Mouse (Mus musculus) hindbrain, embryonic 11.5 days (tissue): Measurements from ENCODE around the gene Dcdc2b. TPM values are rescaled to one million over a fixed set of nuclear protein-coding genes. Genes with fewer than 3 reads are reported as not detected.
A peak's percentile ranks its signal among the peaks of the same experiment; 100 is the strongest.

Experiments
- ATAC-seq: fragments of 200-750 bp; cut with Nextera tagmentation; 2 replicates; pipeline ENCODE4 v1.8.0; 2017; ENCODE audit warnings: mild to moderate bottlenecking, moderate TSS enrichment, moderate library complexity; ENCODE audit not compliant: low FRiP score
- DNase-seq: peaks from one replicate; pipeline ENCODE4 v3.0.0-alpha.2; 2015; ENCODE audit warnings: low spot score
- H3K27ac ChIP-seq: fragments of 300-500 bp; sonication (generic); 2 replicates; pipeline ENCODE4 v1.5.1; 2014; ENCODE audit warnings: mild to moderate bottlenecking, low read depth, low read length
- H3K27me3 ChIP-seq: fragments of 300-500 bp; sonication (generic); 2 replicates; pipeline ENCODE4 v1.6.1; 2014; ENCODE audit warnings: mild to moderate bottlenecking, low read length, moderate library complexity, mixed read lengths; ENCODE audit not compliant: control insufficient read depth, insufficient read depth
- H3K36me3 ChIP-seq: fragments of 300-500 bp; sonication (generic); 2 replicates; pipeline ENCODE4 v1.6.1; 2014; ENCODE audit warnings: mild to moderate bottlenecking, low read length, moderate library complexity, mixed read lengths; ENCODE audit not compliant: control insufficient read depth, insufficient read depth
- H3K4me1 ChIP-seq: fragments of 300-500 bp; sonication (generic); replicated peaks from 2 replicates; pipeline ENCODE4 v1.6.1; 2014; ENCODE audit warnings: low read length, mixed read lengths; ENCODE audit not compliant: control insufficient read depth, insufficient read depth
- H3K4me2 ChIP-seq: fragments of 300-500 bp; sonication (generic); replicated peaks from 2 replicates; pipeline ENCODE4 v1.6.1; 2014; ENCODE audit warnings: mild to moderate bottlenecking, low read depth, low read length
- H3K4me3 ChIP-seq: fragments of 300-500 bp; sonication (generic); 2 replicates; pipeline ENCODE4 v1.5.1; 2014; ENCODE audit warnings: low read depth, low read length
- H3K9ac ChIP-seq: fragments of 300-500 bp; sonication (generic); 2 replicates; pipeline ENCODE4 v1.6.1; 2014; ENCODE audit warnings: low read depth, low read length
- H3K9me3 ChIP-seq: fragments of 300-500 bp; sonication (generic); 2 replicates; pipeline ENCODE4 v1.6.1; 2016; ENCODE audit warnings: low read length; ENCODE audit not compliant: control insufficient read depth
- WGBS: fragments of 180-500 bp; shearing (Covaris S2); extraction: QIAGEN DNeasy Blood & Tissue Kit; methylation state at CpG from one replicate; pipeline ENCODE4 v1.1.7; 2014; 5-methylcytosine and 5-hydroxymethylcytosine counted together
- polyA plus RNA-seq: library from polyadenylated mRNA; unstranded; fragments of >200 nt; fragmentation: Nextera tagmentation; extraction: Ambion mirVana; gene quantifications from 2 replicates; pipeline ENCODE4 v1.2.1, GENCODE M21; 2014

The Dcdc2b gene
- polyA plus RNA-seq, 1 experiment from 2014 or later: 2.7 TPM

GRCm38 (mm10) chr4:129618786-129619691 lies 5.0 kb upstream of the Dcdc2b start, which contains the start of gene Iqcc:
TSS of gene Iqcc (minus strand) at chr4:129619099.
- H3K4me1 ChIP-seq: peaks cover 6% of the 10 kb centered on the region
- H3K4me2 ChIP-seq: peak within 1 kb of the TSS; percentile 49
- H3K27me3 ChIP-seq: no peaks in the 10 kb centered on the region
- H3K36me3 ChIP-seq: peaks cover 2% of the 10 kb centered on the region; the same call in 1 of the 2 replicates
- H3K27ac ChIP-seq: peak within 1 kb of the TSS; percentile 72
- peak within 1 kb of the TSS; percentile 79 for H3K9ac ChIP-seq
- WGBS: 4% methylated on average over 43 of the region's 44 CpGs
- peak; percentile 94 for DNase-seq
- peak; percentile 87 for ATAC-seq
- H3K9me3 ChIP-seq: no peaks in the 10 kb centered on the region
- peak within 1 kb of the TSS; percentile 54 for H3K4me3 ChIP-seq

GRCm38 (mm10) chr4:129618031-129618430 lies 4.0 kb upstream of the Dcdc2b start:
- ATAC-seq: no peak
- H3K27ac ChIP-seq: no peak overlapping the region

GRCm38 (mm10) chr4:129617121-129617641 lies 3.1 kb upstream of the Dcdc2b start:
- ATAC-seq (no peak), DNase-seq (no peak)
- peaks cover 3% of the 10 kb centered on the region; the same call in 1 of the 2 replicates for H3K4me1 ChIP-seq
- WGBS: 96% methylated on average over 7 of the region's 7 CpGs
- H3K36me3 ChIP-seq: peaks cover 2% of the 10 kb centered on the region; the same call in 1 of the 2 replicates
- H3K27ac ChIP-seq: no peak overlapping the region
- H3K9me3 ChIP-seq: no peaks in the 10 kb centered on the region
- H3K9ac ChIP-seq: no peak overlapping the region
- no peak overlapping the region for H3K4me2 ChIP-seq
- H3K27me3 ChIP-seq: no peaks in the 10 kb centered on the region
- H3K4me3 ChIP-seq: no peak overlapping the region

More at GRCm38 (mm10) chr4:129618031-129618430, 4.0 kb upstream of the Dcdc2b start:
- H3K9ac ChIP-seq: no peak overlapping the region; the same call in 1 of the 2 replicates
- H3K4me3 ChIP-seq: peak overlapping the region; percentile 54; the same call in 1 of the 2 replicates
- peak overlapping the region; percentile 49 for H3K4me2 ChIP-seq
- H3K9me3 ChIP-seq: no peaks in the 10 kb centered on the region
- peaks cover 2% of the 10 kb centered on the region; the same call in 1 of the 2 replicates for H3K36me3 ChIP-seq
- H3K4me1 ChIP-seq: peaks cover 6% of the 10 kb centered on the region
- no peaks in the 10 kb centered on the region for H3K27me3 ChIP-seq
- DNase-seq: no peak
- WGBS: 93% methylated on average over 5 of the region's 5 CpGs

- no peak overlapping the region for H3K4me3 ChIP-seq
- H3K4me1 ChIP-seq: peaks cover 3% of the 10 kb centered on the region; the same call in 1 of the 2 replicates
- no peak overlapping the region for H3K27ac ChIP-seq
- no peak overlapping the region for H3K9ac ChIP-seq
- no peak overlapping the region for H3K4me2 ChIP-seq
- no peaks in the 10 kb centered on the region for H3K9me3 ChIP-seq
- H3K36me3 ChIP-seq: peaks cover 2% of the 10 kb centered on the region; the same call in 1 of the 2 replicates
- no peaks in the 10 kb centered on the region for H3K27me3 ChIP-seq
- WGBS: 93% methylated on average over 3 of the region's 3 CpGs
- ATAC-seq (no peak), DNase-seq (no peak)
Measured at GRCm38 (mm10) chr4:129616631-129617030, 2.6 kb upstream of the Dcdc2b start.

GRCm38 (mm10) chr4:129615801-129616290 lies 1.8 kb upstream of the Dcdc2b start:
- 90% methylated on average over 9 of the region's 9 CpGs for WGBS
- peaks cover 2% of the 10 kb centered on the region; the same call in 1 of the 2 replicates for H3K36me3 ChIP-seq
- DNase-seq (no peak), ATAC-seq (no peak)
- H3K27me3 ChIP-seq: no peaks in the 10 kb centered on the region
- no peak overlapping the region for H3K4me3 ChIP-seq
- H3K9ac ChIP-seq: no peak overlapping the region
- no peak overlapping the region for H3K4me2 ChIP-seq
- no peaks in the 10 kb centered on the region for H3K9me3 ChIP-seq
- H3K4me1 ChIP-seq: peaks cover 3% of the 10 kb centered on the region; the same call in 1 of the 2 replicates
- H3K27ac ChIP-seq: no peak overlapping the region

- DNase-seq (no peak), ATAC-seq (no peak)
- no peaks in the 10 kb centered on the region for H3K4me1 ChIP-seq
- no peak overlapping the region for H3K4me2 ChIP-seq
- no peaks in the 10 kb centered on the region for H3K9me3 ChIP-seq
- H3K4me3 ChIP-seq: no peak overlapping the region
- 54% methylated on average over 4 of the region's 4 CpGs for WGBS
- no peak overlapping the region for H3K9ac ChIP-seq
- H3K27ac ChIP-seq: no peak overlapping the region
- H3K36me3 ChIP-seq: 0 out of 2 replicates have a peak, but pooled peaks cover 3% of the 10 kb centered on the region
- no peaks in the 10 kb centered on the region for H3K27me3 ChIP-seq
Measured at GRCm38 (mm10) chr4:129610472-129610871, 3.6 kb downstream of the Dcdc2b start.

- no peak overlapping the region for H3K4me3 ChIP-seq
- no peaks in the 10 kb centered on the region for H3K4me1 ChIP-seq
- no peak for DNase-seq
- 0 out of 2 replicates have a peak, but pooled peaks cover 3% of the 10 kb centered on the region for H3K36me3 ChIP-seq
- H3K27ac ChIP-seq: no peak overlapping the region
- 75% methylated on average over 4 of the region's 4 CpGs for WGBS
- no peak for ATAC-seq
- no peaks in the 10 kb centered on the region for H3K9me3 ChIP-seq
- H3K4me2 ChIP-seq: no peak overlapping the region
- H3K9ac ChIP-seq: no peak overlapping the region
- H3K27me3 ChIP-seq: no peaks in the 10 kb centered on the region
Measured at GRCm38 (mm10) chr4:129610026-129610425, 4.0 kb downstream of the Dcdc2b start.

GRCm38 (mm10) chr4:129609139-129609631 lies 4.9 kb downstream of the Dcdc2b start:
- H3K27ac ChIP-seq: no peak overlapping the region
- H3K9ac ChIP-seq: no peak overlapping the region

More at GRCm38 (mm10) chr4:129609139-129609631, 4.9 kb downstream of the Dcdc2b start:
- Histone ChIP-seq H3K4me1 (no peaks in the 10 kb centered on the region), H3K27me3 (no peaks in the 10 kb centered on the region), H3K9me3 (no peaks in the 10 kb centered on the region), H3K4me2 (no peak overlapping the region), H3K4me3 (no peak overlapping the region), H3K36me3 (0 out of 2 replicates have a peak, but pooled peaks cover 3% of the 10 kb centered on the region)
- ATAC-seq (no peak), DNase-seq (no peak)
- WGBS: 87% methylated on average over 12 of the region's 12 CpGs
